Mouse (Mus musculus) bone marrow, adult 2 months (tissue): ENCODE data around the gene Nenf. TPM values are rescaled to one million over a fixed set of nuclear protein-coding genes. Genes with fewer than 3 reads are reported as not detected.
A peak's percentile ranks its signal among the peaks of the same experiment; 100 is the strongest.

Experiments
- H3K27ac ChIP-seq: fragments of 200-500 bp; 2 replicates; pipeline ENCODE4 v1.5.1; 2012; ENCODE audit warnings: low read depth, mild to moderate bottlenecking, control low read depth, inconsistent platforms, low read length; ENCODE audit not compliant: control insufficient read depth, poor library complexity, insufficient read depth
- H3K4me1 ChIP-seq: fragments of 200-500 bp; 2 replicates; pipeline ENCODE4 v1.6.1; 2011; ENCODE audit warnings: low read length; ENCODE audit not compliant: control insufficient read depth, insufficient read depth
- H3K4me3 ChIP-seq: fragments of 200-500 bp; replicated peaks from 2 replicates; pipeline ENCODE3; 2011; ENCODE audit warnings: mild to moderate bottlenecking, low read depth, low read length, control low read depth; ENCODE audit not compliant: control insufficient read depth
- CTCF ChIP-seq: fragments of 200-500 bp; IDR thresholded peaks from 2 replicates; pipeline ENCODE4 v1.5.1; 2011; ENCODE audit warnings: low read length, control low read depth; ENCODE audit not compliant: control insufficient read depth, insufficient read depth
- POLR2A ChIP-seq: fragments of 200-500 bp; IDR thresholded peaks from 2 replicates; pipeline ENCODE4 v1.6.1; 2011; ENCODE audit warnings: low read depth, mild to moderate bottlenecking, control low read depth, low read length, borderline replicate concordance; ENCODE audit not compliant: control insufficient read depth
- WGBS: fragments of 180-500 bp; shearing (Covaris S2); methylation state at CpG from one replicate; pipeline ENCODE4 v1.1.7; 2018; 5-methylcytosine and 5-hydroxymethylcytosine counted together
- polyA plus RNA-seq: library from polyadenylated mRNA; stranded (reverse); fragments of >200 nt; gene quantifications from 2 replicates; pipeline ENCODE4 v1.2.4, GENCODE M21; 2011; ENCODE audit warnings: low replicate concordance; ENCODE audit not compliant: missing spikeins, insufficient read depth, insufficient read length

Gene Nenf
- polyA plus RNA-seq, 1 experiment = 79.3 TPM

DNA sequence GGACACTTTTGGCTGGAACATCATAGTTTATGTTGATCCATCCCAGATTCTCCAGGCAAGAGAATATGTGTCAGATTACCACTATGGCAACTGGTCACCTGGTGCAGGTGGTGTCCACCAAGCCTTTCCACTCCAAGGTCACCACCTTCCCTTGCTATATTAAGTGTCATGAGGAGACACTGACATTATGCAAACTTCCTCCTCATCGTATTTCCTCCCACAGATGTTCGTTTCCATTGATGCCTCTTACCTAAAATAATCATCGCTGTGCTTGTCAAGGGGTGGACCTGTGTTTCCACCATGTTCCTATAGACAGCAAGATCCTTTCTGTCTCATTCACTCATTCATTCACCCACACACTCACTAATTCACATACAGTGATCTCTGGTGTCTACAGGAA is 45.3 kb downstream of the Nenf start:
- H3K4me1 ChIP-seq = peaks cover 2% of the 10 kb centered on the region; the same call in 1 of the 2 replicates
- no peak overlapping the region for H3K4me3 ChIP-seq
- WGBS = 25% methylated on average over 3 of the region's 3 CpGs
- no peak overlapping the region for H3K27ac ChIP-seq
- TF ChIP-seq CTCF = no peak
- TF ChIP-seq POLR2A = no peak

DNA sequence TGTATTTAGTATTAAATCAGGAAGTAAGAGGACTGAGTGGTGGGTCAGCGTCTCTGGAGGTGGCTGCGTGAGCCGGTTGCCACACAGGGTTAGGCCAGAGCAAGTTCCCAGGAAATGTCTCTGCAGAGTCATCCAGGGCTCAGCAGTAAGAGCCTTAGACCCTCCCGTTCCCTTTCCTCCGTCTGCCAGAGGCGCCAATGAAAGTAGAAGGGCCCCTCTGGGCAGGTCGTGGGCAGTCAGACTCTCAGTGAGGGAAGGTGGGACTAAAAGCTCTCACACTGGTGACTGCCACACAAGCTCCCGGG is 48.4 kb downstream of the Nenf start:
- H3K27ac ChIP-seq = peak overlapping the region; percentile 23; the same call in 1 of the 2 replicates
- H3K4me1 ChIP-seq = peaks cover 5% of the 10 kb centered on the region; the same call in 1 of the 2 replicates
- TF ChIP-seq CTCF = no peak
- no peak for TF ChIP-seq POLR2A
- H3K4me3 ChIP-seq = no peak overlapping the region
- WGBS = 3% methylated on average over 8 of the region's 8 CpGs

GRCm38 (mm10) chr1:191268797-191269647 is 49.0 kb downstream of the Nenf start:
- Histone ChIP-seq H3K4me1 (peaks cover 5% of the 10 kb centered on the region; the same call in 1 of the 2 replicates), H3K27ac (no peak overlapping the region), H3K4me3 (no peak overlapping the region)
- no peak for TF ChIP-seq CTCF
- TF ChIP-seq POLR2A = no peak
- 45% methylated on average over 5 of the region's 5 CpGs for WGBS

DNA sequence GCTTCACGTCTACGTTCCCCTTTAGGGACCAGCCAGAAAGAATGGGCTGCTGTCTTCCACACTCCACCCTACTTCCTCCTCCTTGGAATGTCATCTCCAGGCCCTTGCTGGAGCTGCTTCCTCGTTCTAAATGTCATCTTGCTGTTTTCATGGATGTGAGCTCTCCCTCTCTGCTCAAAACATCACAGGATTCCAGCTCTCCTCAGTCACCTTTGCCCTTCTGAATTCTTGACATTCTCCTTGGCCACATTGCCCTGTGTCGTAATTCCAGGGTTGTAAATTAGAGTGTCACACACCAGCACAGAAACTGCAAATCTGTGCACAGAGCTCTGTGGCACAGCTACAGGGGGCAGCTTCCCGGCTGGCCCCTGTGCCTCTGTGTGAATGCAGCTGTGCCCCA is 50.1 kb downstream of the Nenf start:
- H3K4me3 ChIP-seq = no peak overlapping the region
- 60% methylated on average over 5 of the region's 5 CpGs for WGBS

GRCm38 (mm10) chr1:191267162-191267561 is 50.8 kb downstream of the Nenf start:
- 79% methylated on average over 5 of the region's 5 CpGs for WGBS
- TF ChIP-seq POLR2A (no peak), CTCF (no peak)
- Histone ChIP-seq H3K27ac (no peak overlapping the region), H3K4me1 (peaks cover 3% of the 10 kb centered on the region; the same call in 1 of the 2 replicates), H3K4me3 (no peak overlapping the region)

More for the DNA sequence above, 50.1 kb downstream of the Nenf start:
- Histone ChIP-seq H3K4me1 (peaks cover 5% of the 10 kb centered on the region; the same call in 1 of the 2 replicates), H3K27ac (no peak overlapping the region)
- TF ChIP-seq CTCF = no peak
- no peak for TF ChIP-seq POLR2A

GRCm38 (mm10) chr1:191263471-191263870 is 54.5 kb downstream of the Nenf start:
- WGBS = 67% methylated on average over 5 of the region's 5 CpGs
- no peak overlapping the region for H3K27ac ChIP-seq
- no peak overlapping the region for H3K4me3 ChIP-seq
- TF ChIP-seq CTCF (no peak), POLR2A (no peak)
- peaks cover 2% of the 10 kb centered on the region; the same call in 1 of the 2 replicates for H3K4me1 ChIP-seq

- TF ChIP-seq CTCF (no peak), POLR2A (no peak)
- Histone ChIP-seq H3K4me1 (peaks cover 2% of the 10 kb centered on the region; the same call in 1 of the 2 replicates), H3K27ac (no peak overlapping the region), H3K4me3 (no peak overlapping the region)
- WGBS = 69% methylated on average over 6 of the region's 6 CpGs
Observed at GRCm38 (mm10) chr1:191261861-191262260, 56.1 kb downstream of the Nenf start.

DNA sequence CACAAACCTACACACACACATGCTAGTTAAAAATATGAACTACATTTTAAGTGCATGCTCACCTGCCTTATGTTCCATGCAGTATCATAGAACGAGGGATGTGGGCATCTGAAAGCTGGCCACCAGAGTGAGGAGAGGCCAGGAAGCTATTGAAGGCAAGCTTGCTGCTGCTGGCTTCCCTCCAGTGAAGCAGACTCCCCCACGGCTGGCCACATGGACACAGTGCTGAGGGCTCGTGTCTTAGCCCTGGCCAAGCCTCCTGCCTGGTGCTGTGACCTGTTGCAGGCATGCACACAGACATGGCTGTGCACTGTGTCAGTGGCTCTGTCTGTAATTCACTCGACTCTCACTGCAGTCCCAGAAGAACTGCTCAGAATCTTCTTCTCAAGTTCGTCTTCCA is 58.3 kb downstream of the Nenf start:
- 23% methylated on average over 5 of the region's 5 CpGs for WGBS
- TF ChIP-seq CTCF = no peak
- no peak for TF ChIP-seq POLR2A
- Histone ChIP-seq H3K4me3 (no peak overlapping the region), H3K27ac (no peak overlapping the region), H3K4me1 (no peaks in the 10 kb centered on the region; the same call in 1 of the 2 replicates)
